Mouse (Mus musculus) stomach, postnatal 0 days (tissue): ENCODE measurements around the gene Pcdh7. TPM values are rescaled to one million over a fixed set of nuclear protein-coding genes. Genes with fewer than 3 reads are reported as not detected.

ENCODE experiments used
- ATAC-seq: fragments of 200-750 bp; cut with Nextera tagmentation; 2 replicates; pipeline ENCODE4 v1.8.0; 2017; ENCODE audit not compliant: low FRiP score, low TSS enrichment
- DNase-seq: peaks from one replicate; pipeline ENCODE4 v3.0.0-alpha.2; 2016; ENCODE audit warnings: low spot score
- H3K27ac ChIP-seq: fragments of 300-500 bp; sonication (generic); replicated peaks from 2 replicates; pipeline ENCODE4 v1.5.1; 2014; ENCODE audit warnings: mild to moderate bottlenecking, control low read depth
- H3K27me3 ChIP-seq: fragments of 300-500 bp; sonication (generic); 2 replicates; pipeline ENCODE4 v1.6.1; 2014; ENCODE audit warnings: low read length; ENCODE audit not compliant: control insufficient read depth, insufficient read depth
- H3K36me3 ChIP-seq: fragments of 300-500 bp; sonication (generic); 2 replicates; pipeline ENCODE4 v1.6.1; 2014; ENCODE audit warnings: low read length, mixed read lengths; ENCODE audit not compliant: control insufficient read depth, insufficient read depth
- H3K4me1 ChIP-seq: fragments of 300-500 bp; sonication (generic); replicated peaks from 2 replicates; pipeline ENCODE4 v1.6.1; 2014; ENCODE audit warnings: antibody characterized with exemption; ENCODE audit not compliant: control insufficient read depth, insufficient read depth
- H3K4me2 ChIP-seq: fragments of 300-500 bp; sonication (generic); replicated peaks from 2 replicates; pipeline ENCODE4 v1.6.1; 2014; ENCODE audit warnings: low read depth, mild to moderate bottlenecking, control low read depth, moderate library complexity
- H3K4me3 ChIP-seq: fragments of 300-500 bp; sonication (generic); 2 replicates; pipeline ENCODE4 v1.5.1; 2014; ENCODE audit warnings: low read depth, low read length, control low read depth
- H3K9ac ChIP-seq: fragments of 300-500 bp; sonication (generic); 2 replicates; pipeline ENCODE4 v1.6.1; 2014; ENCODE audit warnings: mild to moderate bottlenecking, low read length, control low read depth, mixed read lengths
- H3K9me3 ChIP-seq: fragments of 300-500 bp; sonication (generic); 2 replicates; pipeline ENCODE4 v1.6.1; 2016; ENCODE audit warnings: low read length; ENCODE audit not compliant: control insufficient read depth
- CTCF ChIP-seq: IDR thresholded peaks from 2 replicates; pipeline ENCODE4 v1.5.1; 2016; ENCODE audit warnings: antibody characterized with exemption, low read depth, mild to moderate bottlenecking, moderate library complexity
- EP300 ChIP-seq: optimal IDR thresholded peaks from 2 replicates; pipeline ENCODE3; 2016; ENCODE audit warnings: antibody characterized with exemption
- WGBS: fragments of 180-500 bp; shearing (Covaris S2); extraction: QIAGEN DNeasy Blood & Tissue Kit; methylation state at CpG from one replicate; pipeline ENCODE4 v1.1.7; 2014; 5-methylcytosine and 5-hydroxymethylcytosine counted together
- polyA plus RNA-seq: library from polyadenylated mRNA; unstranded; fragments of >200 nt; fragmentation: Nextera tagmentation; extraction: Ambion mirVana; gene quantifications from 2 replicates; pipeline ENCODE4 v1.2.1, GENCODE M21; 2015

Pcdh7 gene
- polyA plus RNA-seq, 1 experiment from 2014 or later = 6.4 TPM

DNA sequence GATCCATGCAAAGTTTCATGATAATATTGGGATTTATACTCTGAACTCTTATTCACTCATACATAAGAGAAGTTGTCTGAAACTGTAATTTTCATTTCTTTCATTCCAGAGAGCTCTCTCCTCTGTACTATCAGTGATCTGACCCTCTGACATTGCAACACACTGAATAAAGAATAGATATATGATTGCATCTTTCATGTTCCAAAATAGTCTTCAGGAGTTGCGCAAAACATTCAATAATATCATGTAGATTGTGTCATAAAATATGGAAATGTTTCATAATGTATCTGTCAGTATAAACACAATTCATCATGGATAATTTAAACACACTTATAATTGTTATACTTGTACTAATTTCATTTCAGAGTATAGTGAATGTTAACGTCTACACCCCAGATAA, 216.9 kb downstream of the Pcdh7 start:
- Histone ChIP-seq H3K4me2 (no peak overlapping the region), H3K4me1 (no peaks in the 10 kb centered on the region), H3K36me3 (no peaks in the 10 kb centered on the region), H3K9ac (no peak overlapping the region), H3K4me3 (no peak overlapping the region), H3K9me3 (no peaks in the 10 kb centered on the region), H3K27me3 (no peaks in the 10 kb centered on the region), H3K27ac (no peak overlapping the region)
- 68% methylated on average over 2 of the region's 2 CpGs for WGBS
- DNase-seq (no peak), ATAC-seq (no peak)
- TF ChIP-seq EP300 (no peak), CTCF (no peak)

DNA sequence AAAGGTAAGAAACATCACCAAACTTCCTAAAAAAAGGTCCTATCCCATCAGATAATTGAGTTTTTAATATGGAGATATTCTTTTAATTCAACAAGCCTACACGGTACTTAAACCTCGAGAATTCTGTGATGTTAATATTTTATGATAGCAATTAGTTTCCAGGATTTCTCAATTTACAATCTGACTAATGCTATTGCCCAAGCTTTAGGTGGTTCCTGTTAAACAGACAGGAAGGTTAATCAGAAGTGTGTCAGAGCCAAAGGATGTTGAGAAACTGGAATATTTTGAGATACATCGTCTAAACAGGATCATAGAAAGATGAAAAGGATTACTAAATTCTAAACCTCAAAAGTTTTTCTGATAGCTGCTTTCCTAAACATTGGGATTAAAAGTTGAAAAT, 222.7 kb downstream of the Pcdh7 start:
- Histone ChIP-seq H3K27ac (no peak overlapping the region), H3K4me3 (no peak overlapping the region), H3K9ac (no peak overlapping the region), H3K4me1 (no peaks in the 10 kb centered on the region), H3K9me3 (no peaks in the 10 kb centered on the region), H3K27me3 (no peaks in the 10 kb centered on the region), H3K36me3 (no peaks in the 10 kb centered on the region), H3K4me2 (no peak overlapping the region)
- TF ChIP-seq EP300 = no peak
- TF ChIP-seq CTCF = no peak
- no peak for ATAC-seq
- WGBS = 21% methylated on average over 3 of the region's 3 CpGs
- no peak for DNase-seq

DNA sequence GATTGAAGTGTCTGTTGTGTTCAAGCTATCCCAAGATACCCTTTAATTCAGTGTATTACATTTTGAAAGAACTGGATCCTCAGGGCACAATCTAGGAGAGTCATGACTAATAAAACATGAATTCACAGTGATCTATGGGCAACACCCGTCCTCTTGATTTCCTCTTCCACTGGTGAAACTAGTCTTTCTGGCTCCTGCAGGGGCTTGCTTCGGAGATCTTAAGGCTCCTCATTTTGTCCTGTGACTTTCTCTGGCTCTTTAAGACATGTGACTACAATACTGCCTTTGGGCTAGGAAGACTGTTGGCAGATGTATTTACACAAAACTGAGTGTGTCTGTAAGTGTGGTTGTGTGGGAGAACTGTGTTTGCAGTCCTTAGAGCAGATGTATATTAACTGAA, 225.4 kb downstream of the Pcdh7 start:
- DNase-seq (no peak), ATAC-seq (no peak)
- Histone ChIP-seq H3K27ac (no peak overlapping the region), H3K27me3 (no peaks in the 10 kb centered on the region), H3K4me1 (no peaks in the 10 kb centered on the region), H3K9ac (no peak overlapping the region), H3K4me2 (no peak overlapping the region), H3K4me3 (no peak overlapping the region), H3K36me3 (no peaks in the 10 kb centered on the region), H3K9me3 (no peaks in the 10 kb centered on the region)
- WGBS = 53% methylated on average over 2 of the region's 2 CpGs
- TF ChIP-seq EP300 = no peak
- TF ChIP-seq CTCF = no peak

DNA sequence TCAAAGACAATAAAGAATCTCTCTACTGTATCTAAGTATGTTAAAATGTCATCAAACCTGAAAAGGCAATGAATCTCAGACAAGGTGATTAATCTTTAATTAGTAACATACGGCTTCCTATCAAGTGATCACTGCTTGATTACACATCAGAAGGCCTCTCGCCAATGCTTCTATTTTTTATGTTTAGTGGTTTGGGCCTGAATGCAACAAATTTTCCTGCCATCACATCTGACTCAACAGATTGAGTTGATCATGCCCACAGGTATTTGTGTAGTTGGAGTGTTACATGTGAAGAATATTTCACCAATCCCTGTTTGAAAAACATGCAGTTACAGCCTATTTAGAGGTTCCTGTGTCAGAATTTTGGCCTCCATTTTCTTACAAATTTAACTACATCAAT, 225.8 kb downstream of the Pcdh7 start:
- Histone ChIP-seq H3K9me3 (no peaks in the 10 kb centered on the region), H3K36me3 (no peaks in the 10 kb centered on the region), H3K4me1 (no peaks in the 10 kb centered on the region), H3K9ac (no peak overlapping the region), H3K27me3 (no peaks in the 10 kb centered on the region), H3K4me2 (no peak overlapping the region), H3K4me3 (no peak overlapping the region), H3K27ac (no peak overlapping the region)
- TF ChIP-seq CTCF = no peak
- no peak for TF ChIP-seq EP300
- no peak for ATAC-seq
- WGBS = 73% methylated on average over 2 of the region's 2 CpGs
- no peak for DNase-seq

DNA sequence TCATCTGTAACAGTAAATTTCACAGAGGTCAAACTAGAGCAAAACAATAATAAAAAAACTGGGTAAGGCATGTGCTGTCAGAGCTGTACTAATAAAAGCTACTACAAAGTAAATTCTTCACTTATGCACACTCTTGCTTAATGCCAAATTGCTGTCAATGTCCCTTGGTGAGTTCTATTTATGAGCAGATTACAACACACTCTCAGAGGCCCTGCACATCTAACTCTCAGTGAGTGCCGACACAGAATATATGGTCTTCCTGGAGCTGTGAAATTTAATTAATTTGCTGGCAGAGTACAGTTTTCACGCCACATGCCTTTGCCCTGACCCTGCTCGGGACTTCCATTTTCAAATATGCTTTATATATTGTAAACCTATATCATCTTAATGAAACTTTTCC, 227.7 kb downstream of the Pcdh7 start:
- DNase-seq (no peak), ATAC-seq (no peak)
- Histone ChIP-seq H3K4me1 (no peaks in the 10 kb centered on the region), H3K36me3 (no peaks in the 10 kb centered on the region), H3K9me3 (no peaks in the 10 kb centered on the region), H3K27me3 (no peaks in the 10 kb centered on the region), H3K27ac (no peak overlapping the region), H3K4me3 (no peak overlapping the region), H3K4me2 (no peak overlapping the region), H3K9ac (no peak overlapping the region)
- TF ChIP-seq CTCF (no peak), EP300 (no peak)
- 53% methylated on average over 3 of the region's 3 CpGs for WGBS

DNA sequence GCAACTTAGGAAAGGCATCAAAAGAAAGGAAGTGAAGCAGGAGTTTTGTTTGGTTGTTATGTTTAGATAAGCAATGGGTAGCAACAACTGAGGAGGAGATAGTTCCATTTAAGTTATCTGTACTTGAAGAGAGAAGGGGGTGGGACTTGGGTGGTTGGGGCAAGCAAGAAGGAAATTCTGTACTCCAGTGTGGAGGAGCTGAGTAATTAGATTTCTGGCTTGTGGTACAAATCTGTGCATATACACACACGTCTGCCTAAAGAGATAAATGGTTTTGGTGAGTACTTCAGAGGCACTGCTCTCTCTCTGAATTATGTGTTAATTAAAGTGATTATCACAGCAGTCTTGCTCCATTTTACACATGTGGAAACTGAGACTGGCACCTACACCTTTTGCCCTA, 241.6 kb downstream of the Pcdh7 start:
- H3K27me3 ChIP-seq = no peaks in the 10 kb centered on the region
- no peak for ATAC-seq
- TF ChIP-seq CTCF (no peak), EP300 (no peak)
- no peaks in the 10 kb centered on the region for H3K9me3 ChIP-seq
- no peaks in the 10 kb centered on the region for H3K36me3 ChIP-seq
- 33% methylated on average over 1 of the region's 1 CpGs for WGBS
- H3K4me2 ChIP-seq = no peak overlapping the region
- no peaks in the 10 kb centered on the region for H3K4me1 ChIP-seq
- DNase-seq = no peak
- no peak overlapping the region for H3K9ac ChIP-seq
- no peak overlapping the region for H3K27ac ChIP-seq
- H3K4me3 ChIP-seq = no peak overlapping the region

DNA sequence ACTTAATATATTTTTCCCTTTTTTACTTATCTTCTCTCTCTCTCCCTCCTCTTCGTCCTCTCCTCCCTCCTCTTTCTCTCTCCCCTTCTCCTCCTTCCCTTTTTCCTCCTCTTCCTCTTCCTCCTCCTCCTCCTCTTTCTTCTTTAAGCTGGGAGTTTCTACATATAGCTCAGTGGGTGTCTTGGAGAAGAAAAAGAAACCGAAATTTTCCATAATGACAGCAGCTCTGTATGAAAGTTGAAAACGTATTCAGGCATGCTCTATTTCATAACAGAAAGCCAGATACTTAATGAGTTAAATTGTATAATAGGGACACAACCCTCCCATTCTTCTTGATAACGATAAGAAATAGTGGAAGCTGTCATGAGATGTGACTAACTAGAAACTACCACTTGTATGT, 246.0 kb downstream of the Pcdh7 start:
- no peak overlapping the region for H3K27ac ChIP-seq
- H3K9ac ChIP-seq = no peak overlapping the region
- H3K4me1 ChIP-seq = no peaks in the 10 kb centered on the region
- H3K9me3 ChIP-seq = no peaks in the 10 kb centered on the region
- no peak for TF ChIP-seq EP300
- no peak for TF ChIP-seq CTCF
- H3K4me3 ChIP-seq = no peak overlapping the region
- no peaks in the 10 kb centered on the region for H3K27me3 ChIP-seq
- no peaks in the 10 kb centered on the region for H3K36me3 ChIP-seq
- no peak overlapping the region for H3K4me2 ChIP-seq
- ATAC-seq (no peak), DNase-seq (no peak)
- 63% methylated on average over 4 of the region's 4 CpGs for WGBS
